Mouse (Mus musculus) C2C12 (cell line): ENCODE data around the gene Mrpl35.

Experiments used
- CEBPB ChIP-seq: IDR thresholded peaks from one replicate; pipeline ENCODE4 v1.6.1; 2011; ENCODE audit warnings: low read depth, mild to moderate bottlenecking, control low read depth, moderate library complexity
- CTCF ChIP-seq: IDR thresholded peaks from one replicate; pipeline ENCODE4 v1.5.1; 2011; ENCODE audit not compliant: control insufficient read depth, insufficient read depth, insufficient read length
- FOSL1 ChIP-seq: IDR thresholded peaks from one replicate; pipeline ENCODE4 v1.8.0; 2011; ENCODE audit warnings: mild to moderate bottlenecking, low read length; ENCODE audit not compliant: poor library complexity, insufficient read depth, severe bottlenecking
- MAX ChIP-seq: IDR thresholded peaks from one replicate; pipeline ENCODE4 v1.6.1; 2011; ENCODE audit warnings: mild to moderate bottlenecking, control low read depth
- MYOD1 ChIP-seq: IDR thresholded peaks from one replicate; pipeline ENCODE4 v1.6.1; 2011; ENCODE audit warnings: low read depth; ENCODE audit not compliant: control insufficient read depth, insufficient read length
- MYOG ChIP-seq: IDR thresholded peaks from one replicate; pipeline ENCODE4 v1.6.1; 2011; ENCODE audit not compliant: control insufficient read depth, insufficient read length; ENCODE audit errors: extremely low read depth
- USF1 ChIP-seq: IDR thresholded peaks from one replicate; pipeline ENCODE4 v1.6.1; 2011; ENCODE audit warnings: low read depth, mild to moderate bottlenecking, control low read depth, moderate library complexity

DNA sequence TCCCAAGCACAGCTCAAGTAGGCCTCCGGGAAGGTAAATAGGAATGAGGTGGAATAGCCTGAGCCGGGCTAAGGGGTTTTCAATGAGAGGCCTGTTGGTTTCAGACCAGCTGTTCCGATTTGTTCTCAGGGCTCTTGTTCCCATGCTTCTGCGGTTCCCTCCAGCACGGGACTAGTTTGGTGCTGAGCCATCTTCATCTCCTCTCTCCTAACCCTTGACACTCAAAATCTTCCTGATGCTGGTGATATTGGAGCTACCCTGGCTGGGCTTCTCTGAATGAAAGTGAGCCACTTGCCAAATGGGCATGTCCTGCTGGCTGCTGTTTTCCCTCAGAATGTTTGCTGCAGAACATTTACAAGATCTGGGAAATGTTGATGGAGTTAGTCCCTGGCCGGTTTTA is 35.0 kb downstream of the Mrpl35 start:
- TF ChIP-seq CTCF (no peak), MAX (no peak), MYOG (no peak), USF1 (no peak), CEBPB (no peak), MYOD1 (no peak), FOSL1 (no peak)
